In the genomic region with DNA sequence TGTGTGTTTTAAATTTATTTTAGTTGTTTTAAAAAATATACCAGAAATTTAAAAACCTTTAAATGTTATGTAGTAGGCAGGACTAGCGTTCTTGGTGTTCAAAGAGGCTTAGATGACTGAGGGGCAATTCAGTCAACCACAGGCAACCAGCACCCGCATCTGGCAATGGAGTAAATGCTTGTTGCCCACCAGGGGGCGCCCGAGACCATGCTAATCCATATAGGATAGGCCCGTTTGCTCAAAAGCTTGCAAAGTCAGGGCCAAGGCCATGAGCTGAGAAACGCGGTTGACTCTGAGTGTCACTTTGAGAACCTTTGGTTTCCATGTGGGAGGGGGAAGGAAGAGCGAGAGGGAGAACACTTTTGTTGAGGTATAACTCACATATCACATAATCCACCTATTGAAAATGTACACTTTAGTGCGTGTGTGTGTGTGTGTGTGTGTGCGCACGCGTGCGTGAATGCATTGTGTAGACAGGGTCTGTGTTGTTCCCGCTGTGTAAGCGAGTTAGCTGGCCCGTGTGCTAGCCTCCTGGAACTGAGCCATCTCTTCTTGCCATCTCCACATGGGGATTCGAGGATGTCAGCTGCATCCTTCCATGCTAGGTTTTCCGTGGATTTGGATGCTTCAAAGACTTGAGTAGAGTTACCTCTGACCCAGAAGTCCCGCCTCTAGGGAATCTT, we compare ENCODE assay signal across 9 mouse cellular contexts. TPM values are rescaled to one million over a fixed set of nuclear protein-coding genes. Genes with fewer than 3 reads are reported as not detected.
DNase-seq lines count a peak whose midpoint lies in the region; ATAC-seq and TF ChIP-seq lines count a peak whose summit lies in the region.
"Had no signal": no experiment of that assay in that cellular context is flagged by ENCODE, and none has a peak within 500 bp of the region (broad histone marks: within the 10 kb centered on the region; RNA-seq: fewer than 3 reads in every experiment).

No protein-coding gene starts in this region.

- in situ Hi-C loops in ES-E14 (cut with MboI; ENCODE audit: low sequenced_read_pairs in 2 of 2, unreplicated experiment in 2 of 2), result loop anchor here in 1 of 2 experiments (10.0 kb wide), 1 partner anchor 298 kb away; no protein-coding TSS in a partner anchor

- TF ChIP-seq POLR2A in thymus, adult 2 months (IDR thresholded peaks at IDR 0.05; ENCODE audit: control insufficient read depth, extremely low read depth, insufficient read depth, low read length, poor library complexity), result no peak

- peak; percentile 84 for ATAC-seq in forebrain, embryonic 14.5 days
- peak; percentile 81 to 95 for ATAC-seq in hematopoietic stem cell, adult 5-6 weeks (replicated peaks in 1 of 2; ENCODE audit: insufficient read depth in 1 of 2, low FRiP score in 2 of 2, low TSS enrichment in 1 of 2, low read depth in 1 of 2, poor library complexity in 2 of 2, severe bottlenecking in 2 of 2)
- peak; percentile 68; the same call in 1 of the 2 replicates for ATAC-seq in lung, embryonic 15.5 days (ENCODE audit: borderline replicate concordance, extremely low read depth, low FRiP score, low TSS enrichment)

- peak; percentile 85 for TF ChIP-seq CTCF in thymus, adult 2 months (IDR thresholded peaks at IDR 0.05; ENCODE audit: borderline replicate concordance, control insufficient read depth, extremely low read depth, insufficient read depth, low read length, poor library complexity)

- no peak overlapping the region for H3K4me3 ChIP-seq in ES-E14 (ENCODE audit: insufficient read depth in 1 of 2, low read depth in 1 of 2, low read length in 2 of 2, poor library complexity in 1 of 2, severe bottlenecking in 1 of 2)
- H3K4me3 ChIP-seq in forebrain, embryonic 14.5 days (ENCODE audit: low read depth, low read length), result no peak overlapping the region
- H3K4me3 ChIP-seq in lung, embryonic 15.5 days, result no peak overlapping the region
- no peak overlapping the region for H3K4me3 ChIP-seq in thymus, adult 2 months (ENCODE audit: control insufficient read depth, insufficient read depth, low read length)
- H3K4me3 ChIP-seq: heart, embryonic 15.5 days had no signal

- peaks cover 0 to 2% of the 10 kb centered on the region in 2 experiments; a peak in 1 of 4 replicates for H3K4me1 ChIP-seq in ES-E14 (ENCODE audit: control insufficient read depth in 2 of 2, insufficient read depth in 2 of 2, low read length in 2 of 2, poor library complexity in 1 of 2)
- H3K4me1 ChIP-seq in forebrain, embryonic 14.5 days (ENCODE audit: control insufficient read depth, insufficient read depth, low read length), result no peaks in the 10 kb centered on the region
- H3K4me1 ChIP-seq in lung, embryonic 15.5 days, result peaks cover 9% of the 10 kb centered on the region; the same call in 1 of the 2 replicates
- H3K4me1 ChIP-seq in thymus, adult 2 months (replicated peaks; ENCODE audit: control insufficient read depth, insufficient read depth, low read length), result peaks cover 2% of the 10 kb centered on the region; the same call in 1 of the 2 replicates

- DNase-seq in ES-E14 (ENCODE audit: low read depth, low spot score), result peak; percentile 97
- peak; percentile 87 for DNase-seq in cerebellum, adult 11 months
- peak; percentile 97 for DNase-seq in forebrain, embryonic 14.5 days (ENCODE audit: low spot score)
- peak; percentile 73 to 89 for DNase-seq in layer of hippocampus, adult 8-10 months (ENCODE audit: low spot score in 2 of 2)
- peak; percentile 85 for DNase-seq in ovary, postnatal 10 days (ENCODE audit: low spot score)
- DNase-seq in thymus, adult 2 months, result peak; percentile 90

- H3K9me3 ChIP-seq in ES-E14 (ENCODE audit: control insufficient read depth, insufficient read depth, low read depth, low read length), result no peaks in the 10 kb centered on the region
- H3K9me3 ChIP-seq in forebrain, embryonic 14.5 days (replicated peaks; ENCODE audit: control insufficient read depth, low read length), result no peaks in the 10 kb centered on the region
- H3K9me3 ChIP-seq in lung, embryonic 15.5 days, result no peaks in the 10 kb centered on the region
- H3K9me3 ChIP-seq: heart, embryonic 15.5 days had no signal

- H3K27ac ChIP-seq in ES-E14 (ENCODE audit: insufficient read depth, low read depth, low read length, poor library complexity, severe bottlenecking), result no peak overlapping the region
- no peak overlapping the region for H3K27ac ChIP-seq in forebrain, embryonic 14.5 days (ENCODE audit: low read depth, low read length)
- H3K27ac ChIP-seq in lung, embryonic 15.5 days, result no peak overlapping the region
- no peak overlapping the region for H3K27ac ChIP-seq in thymus, adult 2 months (ENCODE audit: control insufficient read depth, insufficient read depth, low read length)
- H3K27ac ChIP-seq: heart, embryonic 15.5 days had no signal

- no peaks in the 10 kb centered on the region; the same call in 1 of the 2 replicates for H3K27me3 ChIP-seq in forebrain, embryonic 14.5 days (replicated peaks; ENCODE audit: control insufficient read depth, insufficient read depth, low read length)
- peaks cover 16% of the 10 kb centered on the region for H3K27me3 ChIP-seq in lung, embryonic 15.5 days
- no peaks in the 10 kb centered on the region for H3K27me3 ChIP-seq in thymus, adult 2 months (ENCODE audit: control insufficient read depth, insufficient read depth, low read length)

- 41% methylated on average over 19 of the region's 19 CpGs for WGBS in forebrain, embryonic 14.5 days
- 48% methylated on average over 19 of the region's 19 CpGs for WGBS in lung, embryonic 15.5 days
- WGBS in thymus, adult 2 months, result 53% methylated on average over 19 of the region's 19 CpGs

- H3K9ac ChIP-seq in ES-E14 (ENCODE audit: insufficient read depth, low read depth, low read length, poor library complexity, severe bottlenecking), result no peak overlapping the region
- no peak overlapping the region for H3K9ac ChIP-seq in forebrain, embryonic 14.5 days (ENCODE audit: low read length)
- H3K9ac ChIP-seq in lung, embryonic 15.5 days, result no peak overlapping the region
- H3K9ac ChIP-seq: heart, embryonic 15.5 days had no signal

- H3K36me3 ChIP-seq in ES-E14 (ENCODE audit: control insufficient read depth, insufficient read depth, low read length, poor library complexity, severe bottlenecking), result no peaks in the 10 kb centered on the region
- no peaks in the 10 kb centered on the region for H3K36me3 ChIP-seq in forebrain, embryonic 14.5 days (ENCODE audit: control insufficient read depth, insufficient read depth, low read length)
- H3K36me3 ChIP-seq in lung, embryonic 15.5 days, result no peaks in the 10 kb centered on the region
- no peaks in the 10 kb centered on the region for H3K36me3 ChIP-seq in thymus, adult 2 months (ENCODE audit: control insufficient read depth, insufficient read depth, low read length)
- H3K36me3 ChIP-seq: heart, embryonic 15.5 days had no signal

- no peak overlapping the region for H3K4me2 ChIP-seq in forebrain, embryonic 14.5 days (ENCODE audit: low read length)
- H3K4me2 ChIP-seq in lung, embryonic 15.5 days, result no peak overlapping the region
- H3K4me2 ChIP-seq: heart, embryonic 15.5 days had no signal

TF ChIP-seq in ES-E14, 5 proteins besides CTCF, POLR2A, EP300 and RAD21:
- TF ChIP-seq CHD2 (IDR thresholded peaks at IDR 0.05; ENCODE audit: low read depth, low read length) (no peak), MAFK (IDR thresholded peaks at IDR 0.05; ENCODE audit: insufficient read depth, low read depth, low read length) (peak; percentile 53), ZNF384 (IDR thresholded peaks at IDR 0.05; ENCODE audit: low read depth, low read length) (no peak), ZC3H11A (IDR thresholded peaks at IDR 0.05; ENCODE audit: borderline replicate concordance, low read depth, low read length) (peak; percentile 69; the same call in 1 of the 2 replicates)

RNA-seq across cellular contexts. Expression of gene Slc25a33, which starts 32.8 kb away (rescaled TPM):
- 11.5 and 12.2 TPM in 2 replicates for total RNA-seq in ES-E14 (2012; rRNA removed)
- polyA plus RNA-seq in forebrain, embryonic 14.5 days (2014; fragmentation: Nextera tagmentation; extraction: Ambion mirVana), result 20.4 and 21.9 TPM in 2 replicates
- total RNA-seq in hematopoietic stem cell, adult 5-6 weeks (2017), result 5.1 and 11.2 TPM in 2 replicates
- 10 to 100 TPM; 29.9 to 33.1 (median 31.0) TPM for total RNA-seq in layer of hippocampus, adult 8-10 months (2022)
- polyA plus RNA-seq in lung, embryonic 15.5 days (2015; fragmentation: Nextera tagmentation; extraction: Ambion mirVana), result 8.5 and 8.7 TPM in 2 replicates
- polyA plus RNA-seq in thymus, adult 2 months (2012; rRNA removed), result 7.2 and 7.3 TPM in 2 replicates
